9 mouse cellular contexts compared by ENCODE assay signal in genomic region chr10:45132371-45132770, GRCm38 (mm10). TPM values are rescaled to one million over a fixed set of nuclear protein-coding genes. Genes with fewer than 3 reads are reported as not detected.
DNase-seq lines count a peak whose midpoint lies in the region; ATAC-seq and TF ChIP-seq lines count a peak whose summit lies in the region.
"Had no signal": no experiment of that assay in that cellular context is flagged by ENCODE, and none has a peak within 500 bp of the region (broad histone marks: within the 10 kb centered on the region; RNA-seq: fewer than 3 reads in every experiment).

No protein-coding gene starts in this region.

- H3K27ac ChIP-seq in liver, adult 2 months (replicated peaks; ENCODE audit: insufficient read depth, low read depth, low read length): no peak overlapping the region
- H3K27ac ChIP-seq in liver, embryonic 12.5 days: no peak overlapping the region
- H3K27ac ChIP-seq: heart, embryonic 13.5 days had no signal

- peaks cover 4% of the 10 kb centered on the region; the same call in 1 of the 2 replicates for H3K79me2 ChIP-seq in liver, adult 2 months (ENCODE audit: control insufficient read depth, insufficient read depth, low read length)

- H3K9ac ChIP-seq in liver, adult 2 months (ENCODE audit: low read depth, low read length): no peak overlapping the region
- H3K9ac ChIP-seq in liver, embryonic 12.5 days: no peak overlapping the region
- H3K9ac ChIP-seq: heart, embryonic 13.5 days had no signal

- no peak for TF ChIP-seq POLR2A in liver, adult 2 months (IDR thresholded peaks at IDR 0.05; ENCODE audit: extremely low read depth, insufficient read depth, low read length)

- H3K4me2 ChIP-seq in liver, embryonic 12.5 days: no peak overlapping the region
- H3K4me2 ChIP-seq: heart, embryonic 13.5 days had no signal

- ATAC-seq in liver, embryonic 12.5 days: no peak

- no peaks in the 10 kb centered on the region for H3K9me3 ChIP-seq in liver, embryonic 12.5 days (replicated peaks)
- H3K9me3 ChIP-seq: heart, embryonic 13.5 days had no signal

- no peak overlapping the region for H3K4me3 ChIP-seq in liver, adult 2 months (ENCODE audit: insufficient read depth, low read depth, low read length)
- H3K4me3 ChIP-seq in liver, embryonic 12.5 days: no peak overlapping the region
- H3K4me3 ChIP-seq: heart, embryonic 13.5 days had no signal

- WGBS in liver, adult 2 months: 55% methylated on average over 4 of the region's 4 CpGs
- WGBS in liver, embryonic 12.5 days (ENCODE audit: insufficient replicate concordance): 56% methylated on average over 4 of the region's 4 CpGs

- H3K4me1 ChIP-seq in liver, adult 2 months (ENCODE audit: control insufficient read depth, insufficient read depth, low read length): no peaks in the 10 kb centered on the region
- H3K4me1 ChIP-seq in liver, embryonic 12.5 days: peaks cover 23% of the 10 kb centered on the region

- DNase-seq in liver, adult 2 months (ENCODE audit: extremely low read depth, low read depth, low spot score): peak; percentile 62
- DNase-seq in NIH3T3 (ENCODE audit: low read depth): peak; percentile 50
- peak; percentile 9 for DNase-seq in c-Kit-negative CD71-positive TER-119-positive erythroid progenitor cells, embryonic 14.5 days (ENCODE audit: low read depth, low spot score)
- peak; percentile 28 to 68 for DNase-seq in kidney, adult 8-10 months
- DNase-seq in retina, embryonic 14.5 days (ENCODE audit: low spot score): peak; percentile 28
- DNase-seq in layer of hippocampus, adult 18-20 months (ENCODE audit: low spot score in 2 of 2): no peak
- no peak for DNase-seq in left cerebral cortex, adult 8-10 months (ENCODE audit: low spot score in 2 of 2)

- no peaks in the 10 kb centered on the region; the same call in 1 of the 2 replicates for H3K36me3 ChIP-seq in liver, adult 2 months (ENCODE audit: control insufficient read depth, insufficient read depth, low read length)
- H3K36me3 ChIP-seq in liver, embryonic 12.5 days: peaks cover 64% of the 10 kb centered on the region

- peak; percentile 72 for TF ChIP-seq CTCF in liver, adult 2 months (IDR thresholded peaks at IDR 0.05; ENCODE audit: low read depth, low read length)

- no peaks in the 10 kb centered on the region for H3K27me3 ChIP-seq in liver, adult 2 months (ENCODE audit: control insufficient read depth, insufficient read depth, low read length)
- no peaks in the 10 kb centered on the region for H3K27me3 ChIP-seq in liver, embryonic 12.5 days (replicated peaks)
- H3K27me3 ChIP-seq: heart, embryonic 13.5 days had no signal

RNA-seq across cellular contexts. Expression of gene Popdc3, which starts 45.5 kb away (rescaled TPM):
- total RNA-seq in liver, adult 2 months (2014; rRNA removed): not detected in 2 replicates
- polyA plus RNA-seq in liver, adult 2 months (2012; rRNA removed): not detected in 2 replicates
- 0.08 and 0.16 TPM in 2 replicates for polyA plus RNA-seq in liver, embryonic 12.5 days (2016; fragmentation: Nextera tagmentation; extraction: Ambion mirVana)
- 1 to 10 TPM; 6.0 to 8.3 TPM for total RNA-seq in layer of hippocampus, adult 18-20 months (2021)
- under 1 TPM; 0.78 to 0.98 (median 0.85) TPM for total RNA-seq in left cerebral cortex, adult 8-10 months (2022)

Comparison
In these comparisons a context has a peak if more than half of its experiments do, and no peak if none do; other contexts are left out.
1. DNase-seq: peak in liver, adult 2 months (single experiment), NIH3T3 (single experiment), c-Kit-negative CD71-positive TER-119-positive erythroid progenitor cells, embryonic 14.5 days (single experiment), kidney, adult 8-10 months (2 of 2) and retina, embryonic 14.5 days (single experiment); none in layer of hippocampus, adult 18-20 months (0 of 2) and left cerebral cortex, adult 8-10 months (0 of 2).